Mouse (Mus musculus): ENCODE measurements around the gene Ism2.

Ism2 gene

DNA sequence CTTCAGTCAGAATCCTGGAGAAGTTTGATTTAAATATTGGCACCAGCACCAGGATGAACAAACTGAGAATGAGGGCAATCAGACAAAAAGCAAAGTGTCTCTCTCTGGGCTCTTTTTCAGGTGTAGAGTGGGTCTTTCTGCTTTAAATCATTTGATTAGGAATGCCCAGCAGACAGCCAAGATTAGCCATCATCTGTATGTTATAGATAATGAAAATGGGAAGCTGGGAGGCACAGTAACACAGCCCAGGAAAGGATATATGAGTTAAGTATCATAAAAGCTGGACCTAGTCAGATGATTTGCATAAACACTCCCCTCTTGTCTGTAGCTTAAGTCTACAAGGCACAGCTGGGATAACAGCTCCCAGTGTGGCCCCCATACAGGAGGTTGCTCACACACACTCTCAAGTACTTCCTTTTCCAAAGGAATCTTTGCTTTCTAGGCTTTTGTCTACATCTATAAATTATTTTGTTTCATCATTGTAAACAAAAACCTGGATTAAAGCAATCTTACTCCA lies 69.1 kb downstream of the Ism2 start:
- no peak for DNase-seq (ENCODE audit: low spot score in 2 of 2)

DNA sequence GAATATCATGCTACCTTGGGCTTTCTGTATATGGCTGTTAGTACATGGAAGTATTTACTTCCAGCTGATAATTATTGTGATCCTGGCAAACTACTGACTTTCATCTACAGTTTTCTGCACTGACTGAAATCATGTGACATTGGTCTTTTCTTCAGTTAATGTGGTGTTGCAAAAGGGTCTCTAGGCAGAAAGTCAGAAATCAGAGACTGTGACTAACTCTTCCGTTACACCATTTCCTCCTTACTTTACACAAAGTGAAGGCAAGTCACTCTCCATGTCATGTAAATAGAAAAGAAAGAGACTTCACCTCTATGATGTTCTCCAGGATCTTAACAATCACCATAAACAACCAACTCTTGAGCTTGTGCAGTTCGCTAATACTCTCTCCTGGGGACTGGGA lies 69.9 kb downstream of the Ism2 start:
- no peak for DNase-seq (ENCODE audit: low spot score in 2 of 2)
